In genomic region chr2:168678662-168679294, GRCm38 (mm10) we compare ENCODE assay signal across 9 mouse cellular contexts.
A peak's percentile ranks its signal among the peaks of the same experiment; 100 is the strongest.
DNase-seq lines count a peak whose midpoint lies in the region; ATAC-seq and TF ChIP-seq lines count a peak whose summit lies in the region.
"Had no signal": no experiment of that assay in that cellular context is flagged by ENCODE, and none has a peak within 500 bp of the region (broad histone marks: within the 10 kb centered on the region; RNA-seq: fewer than 3 reads in every experiment).

No protein-coding gene starts in this region.

- no peaks in the 10 kb centered on the region for H3K27me3 ChIP-seq in embryonic facial prominence, embryonic 14.5 days (replicated peaks; ENCODE audit: control insufficient read depth, insufficient read depth, low read length)
- peaks cover 17% of the 10 kb centered on the region; the same call in 1 of the 2 replicates for H3K27me3 ChIP-seq in embryonic facial prominence, embryonic 10.5 days (replicated peaks; ENCODE audit: low read depth, poor library complexity, severe bottlenecking)
- no peaks in the 10 kb centered on the region for H3K27me3 ChIP-seq in hindbrain, embryonic 13.5 days
- H3K27me3 ChIP-seq: liver, embryonic 15.5 days had no signal

- H3K4me1 ChIP-seq in embryonic facial prominence, embryonic 14.5 days (ENCODE audit: control insufficient read depth, insufficient read depth, low read length) = no peaks in the 10 kb centered on the region
- peaks cover 16% of the 10 kb centered on the region for H3K4me1 ChIP-seq in embryonic facial prominence, embryonic 10.5 days
- peaks cover 28% of the 10 kb centered on the region for H3K4me1 ChIP-seq in hindbrain, embryonic 13.5 days (replicated peaks)
- H3K4me1 ChIP-seq in lung, adult 2 months (ENCODE audit: control insufficient read depth, insufficient read depth, low read length) = no peaks in the 10 kb centered on the region
- H3K4me1 ChIP-seq: liver, embryonic 15.5 days had no signal

- no peak for DNase-seq in embryonic facial prominence, embryonic 14.5 days (ENCODE audit: low spot score)
- no peak for DNase-seq in embryonic facial prominence, embryonic 10.5 days (ENCODE audit: low spot score)
- DNase-seq in mesoderm, embryonic 11.5 days (ENCODE audit: low read depth, low spot score) = peak; percentile 43
- DNase-seq in right cerebral cortex, postnatal 36 days (ENCODE audit: low spot score in 2 of 2) = peak; percentile 56 to 75
- no peak for DNase-seq in natural killer cell, adult 2 months (ENCODE audit: low spot score in 2 of 2)
- no peak for DNase-seq in kidney, adult 18-20 months
- DNase-seq in lung, adult 2 months = no peak

- no peak overlapping the region for H3K4me2 ChIP-seq in embryonic facial prominence, embryonic 14.5 days (ENCODE audit: low read depth, low read length)
- H3K4me2 ChIP-seq in hindbrain, embryonic 13.5 days = no peak overlapping the region
- H3K4me2 ChIP-seq: liver, embryonic 15.5 days had no signal

- WGBS in embryonic facial prominence, embryonic 14.5 days = 78% methylated on average over 15 of the region's 15 CpGs
- 80% methylated on average over 15 of the region's 15 CpGs for WGBS in embryonic facial prominence, embryonic 10.5 days
- 35% methylated on average over 15 of the region's 15 CpGs for WGBS in hindbrain, embryonic 13.5 days
- WGBS in lung, adult 2 months = 83% methylated on average over 15 of the region's 15 CpGs

- TF ChIP-seq POLR2A in lung, adult 2 months (IDR thresholded peaks at IDR 0.05; ENCODE audit: borderline replicate concordance, extremely low read depth, low read depth, low read length) = no peak

- no peak overlapping the region for H3K9ac ChIP-seq in embryonic facial prominence, embryonic 14.5 days (ENCODE audit: low read depth, low read length)
- no peak overlapping the region for H3K9ac ChIP-seq in hindbrain, embryonic 13.5 days
- H3K9ac ChIP-seq: liver, embryonic 15.5 days had no signal

- peaks cover 52% of the 10 kb centered on the region for H3K36me3 ChIP-seq in embryonic facial prominence, embryonic 14.5 days (ENCODE audit: control insufficient read depth, insufficient read depth, low read length)
- peaks cover 34% of the 10 kb centered on the region for H3K36me3 ChIP-seq in embryonic facial prominence, embryonic 10.5 days (replicated peaks)
- H3K36me3 ChIP-seq in hindbrain, embryonic 13.5 days = peaks cover 70% of the 10 kb centered on the region
- H3K36me3 ChIP-seq: liver, embryonic 15.5 days had no signal

- ATAC-seq in embryonic facial prominence, embryonic 14.5 days (ENCODE audit: low read depth) = peak; percentile 30; the same call in 1 of the 2 replicates
- ATAC-seq in hindbrain, embryonic 13.5 days (ENCODE audit: low FRiP score) = peak; percentile 93

- TF ChIP-seq CTCF in lung, adult 2 months (IDR thresholded peaks at IDR 0.05; ENCODE audit: insufficient read depth, low read length) = no peak

- H3K27ac ChIP-seq in embryonic facial prominence, embryonic 14.5 days (replicated peaks; ENCODE audit: low read depth, low read length) = no peak overlapping the region
- no peak overlapping the region for H3K27ac ChIP-seq in embryonic facial prominence, embryonic 10.5 days (replicated peaks)
- peak overlapping the region; percentile 88 for H3K27ac ChIP-seq in hindbrain, embryonic 13.5 days
- H3K27ac ChIP-seq: liver, embryonic 15.5 days had no signal

- H3K4me3 ChIP-seq in embryonic facial prominence, embryonic 14.5 days (ENCODE audit: low read depth, low read length) = no peak overlapping the region
- H3K4me3 ChIP-seq in embryonic facial prominence, embryonic 10.5 days = no peak overlapping the region
- H3K4me3 ChIP-seq in hindbrain, embryonic 13.5 days = no peak overlapping the region
- H3K4me3 ChIP-seq in lung, adult 2 months (replicated peaks; ENCODE audit: extremely low read depth, low read depth, low read length) = no peak overlapping the region
- H3K4me3 ChIP-seq: liver, embryonic 15.5 days had no signal

- no peaks in the 10 kb centered on the region for H3K9me3 ChIP-seq in embryonic facial prominence, embryonic 14.5 days (ENCODE audit: control insufficient read depth, low read length)
- peaks cover 4% of the 10 kb centered on the region; the same call in 1 of the 2 replicates for H3K9me3 ChIP-seq in embryonic facial prominence, embryonic 10.5 days
- H3K9me3 ChIP-seq in hindbrain, embryonic 13.5 days = 0 out of 2 replicates have a peak, but pooled peaks cover 5% of the 10 kb centered on the region
- H3K9me3 ChIP-seq: liver, embryonic 15.5 days had no signal

Comparison
In these comparisons a context has a peak if more than half of its experiments do, and no peak if none do; other contexts are left out.
1. DNase-seq: peak in mesoderm, embryonic 11.5 days (single experiment) and right cerebral cortex, postnatal 36 days (2 of 2); none in embryonic facial prominence, embryonic 14.5 days (single experiment), embryonic facial prominence, embryonic 10.5 days (single experiment), natural killer cell, adult 2 months (0 of 2), kidney, adult 18-20 months (single experiment) and lung, adult 2 months (single experiment).